Comparison of ENCODE assay signal across 22 mouse cellular contexts in genomic region chr9:6277526-6277925, GRCm38 (mm10). TPM values are rescaled to one million over a fixed set of nuclear protein-coding genes. Genes with fewer than 3 reads are reported as not detected.
"Had no signal": no experiment of that assay in that cellular context is flagged by ENCODE, and none has a peak within 500 bp of the region (broad histone marks: within the 10 kb centered on the region; RNA-seq: fewer than 3 reads in every experiment).

No protein-coding gene starts in this region.

- H3K27ac ChIP-seq: limb, embryonic 15.5 days; liver, embryonic 14.5 days; midbrain, embryonic 12.5 days; midbrain, embryonic 15.5 days; stomach, embryonic 15.5 days had no signal

- H3K4me2 ChIP-seq: limb, embryonic 15.5 days; liver, embryonic 11.5 days; lung, embryonic 14.5 days; midbrain, embryonic 12.5 days; midbrain, embryonic 15.5 days; stomach, embryonic 15.5 days had no signal

- H3K9ac ChIP-seq: limb, embryonic 15.5 days; liver, embryonic 14.5 days; liver, postnatal 0 days; lung, embryonic 14.5 days; midbrain, embryonic 12.5 days; midbrain, embryonic 15.5 days; stomach, embryonic 15.5 days had no signal

- H3K36me3 ChIP-seq: limb, embryonic 15.5 days; midbrain, embryonic 12.5 days; midbrain, embryonic 15.5 days; stomach, embryonic 15.5 days had no signal

- H3K27me3 ChIP-seq: limb, embryonic 15.5 days; megakaryocyte, embryonic 14.5 days; midbrain, embryonic 12.5 days; midbrain, embryonic 15.5 days; stomach, embryonic 15.5 days had no signal

- H3K4me3 ChIP-seq: limb, embryonic 15.5 days; megakaryocyte, embryonic 14.5 days; midbrain, embryonic 12.5 days; midbrain, embryonic 15.5 days; stomach, embryonic 15.5 days had no signal

- ATAC-seq: intestine, postnatal 0 days; liver, postnatal 0 days; lung, postnatal 0 days; midbrain, embryonic 15.5 days had no signal

- DNase-seq: kidney, adult 2 months; kidney, postnatal 36 days; liver, postnatal 0 days; lung, embryonic 14.5 days; lung, postnatal 36 days; right cerebral cortex, postnatal 4 days; spleen, adult 18-20 months; thymus, postnatal 25 days had no signal

- H3K9me3 ChIP-seq: limb, embryonic 15.5 days; megakaryocyte, embryonic 14.5 days; midbrain, embryonic 12.5 days; midbrain, embryonic 15.5 days; stomach, embryonic 15.5 days had no signal

- H3K4me1 ChIP-seq: limb, embryonic 15.5 days; megakaryocyte, embryonic 14.5 days; midbrain, embryonic 12.5 days; midbrain, embryonic 15.5 days; stomach, embryonic 15.5 days had no signal

RNA-seq across cellular contexts. Expression of gene Ddi1, which starts 7.9 kb away (rescaled TPM):
- total RNA-seq: layer of hippocampus, adult 8-10 months; layer of hippocampus, postnatal 10 days; left cerebral cortex, adult 8-10 months; left cerebral cortex, postnatal 14 days; monocyte, adult 5-6 weeks had no signal
- polyA plus RNA-seq: kidney, adult 2 months; liver, embryonic 14.5 days; liver, postnatal 0 days; midbrain, embryonic 12.5 days; midbrain, embryonic 15.5 days had no signal
